ENCODE assay signal across 15 mouse cellular contexts in the genomic region with DNA sequence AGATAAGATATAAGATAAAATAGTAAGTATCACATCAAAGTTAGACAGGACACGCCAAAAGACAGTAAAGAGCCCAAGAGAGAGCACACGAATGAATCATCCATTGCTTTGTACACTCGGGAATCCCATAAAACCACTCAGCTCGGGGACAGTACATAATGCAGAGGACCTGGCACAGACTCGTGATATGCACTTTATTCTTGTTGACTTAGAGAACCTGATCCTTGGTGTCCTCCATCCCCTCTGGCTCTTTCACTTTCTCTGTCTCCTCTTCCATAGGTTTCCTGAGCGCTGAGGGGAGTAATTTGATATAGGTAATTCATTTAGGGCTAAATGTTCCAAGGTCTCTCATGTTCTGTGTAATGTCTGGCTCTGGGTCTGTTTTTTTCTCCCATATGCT.
"Had no signal": no experiment of that assay in that cellular context is flagged by ENCODE, and none has a peak within 500 bp of the region (broad histone marks: within the 10 kb centered on the region; RNA-seq: fewer than 3 reads in every experiment).

No protein-coding gene starts in this region.

- H3K4me1 ChIP-seq: liver, embryonic 15.5 days had no signal

- DNase-seq: kidney, adult 18-20 months; kidney, postnatal 10 days; lung, embryonic 14.5 days; lung, postnatal 10 days; lung, postnatal 4 days; right cerebral cortex, postnatal 14 days; thymus, postnatal 4 days had no signal

- H3K27me3 ChIP-seq: liver, embryonic 15.5 days; megakaryocyte, embryonic 14.5 days had no signal

- H3K27ac ChIP-seq: left cerebral cortex, adult 2 months; limb, embryonic 10.5 days; liver, embryonic 15.5 days; stomach, postnatal 0 days had no signal

- H3K9ac ChIP-seq: liver, embryonic 15.5 days; lung, embryonic 14.5 days had no signal

- H3K36me3 ChIP-seq: limb, embryonic 10.5 days; liver, embryonic 15.5 days had no signal

- H3K4me2 ChIP-seq: liver, embryonic 11.5 days; liver, embryonic 15.5 days; lung, embryonic 14.5 days; midbrain, embryonic 11.5 days had no signal

- ATAC-seq: midbrain, embryonic 16.5 days had no signal

- H3K4me3 ChIP-seq: left cerebral cortex, adult 2 months; limb, embryonic 10.5 days; liver, embryonic 15.5 days; megakaryocyte, embryonic 14.5 days had no signal

- H3K9me3 ChIP-seq: limb, embryonic 10.5 days; liver, embryonic 15.5 days; megakaryocyte, embryonic 14.5 days had no signal
